Mouse (Mus musculus): Measurements from ENCODE around the gene Eme1. TPM values are rescaled to one million over a fixed set of nuclear protein-coding genes. Genes with fewer than 3 reads are reported as not detected.
"Not testable (repeated sequence)": the region's sequence is repeated elsewhere in the genome, so short reads cannot be mapped to it uniquely, and the experiment has no call there.

Eme1 gene
- total RNA-seq, 2 experiments from 2014 or later = 0.40 to 1.1 TPM

DNA sequence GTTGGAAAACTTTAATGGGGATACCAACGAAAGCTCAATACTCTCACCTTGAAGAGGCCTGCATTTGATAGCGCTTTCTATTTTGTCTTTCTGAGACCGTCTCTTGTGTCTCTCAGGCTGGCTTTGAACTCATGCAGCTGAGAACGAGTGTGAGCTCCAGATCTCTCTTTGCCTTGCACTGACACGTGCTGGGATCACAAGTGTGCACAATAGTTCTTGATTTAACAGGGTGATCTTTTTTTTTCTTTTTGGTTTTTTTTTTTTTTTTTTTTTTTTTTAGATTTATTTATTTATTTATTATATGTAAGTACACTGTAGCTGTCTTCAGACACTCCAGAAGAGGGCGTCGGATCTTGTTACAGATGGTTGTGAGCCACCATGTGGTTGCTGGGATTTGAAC, 2.5 kb downstream of the Eme1 start:
- not testable (repeated sequence) for DNase-seq (ENCODE audit: low spot score in 2 of 2)

DNA sequence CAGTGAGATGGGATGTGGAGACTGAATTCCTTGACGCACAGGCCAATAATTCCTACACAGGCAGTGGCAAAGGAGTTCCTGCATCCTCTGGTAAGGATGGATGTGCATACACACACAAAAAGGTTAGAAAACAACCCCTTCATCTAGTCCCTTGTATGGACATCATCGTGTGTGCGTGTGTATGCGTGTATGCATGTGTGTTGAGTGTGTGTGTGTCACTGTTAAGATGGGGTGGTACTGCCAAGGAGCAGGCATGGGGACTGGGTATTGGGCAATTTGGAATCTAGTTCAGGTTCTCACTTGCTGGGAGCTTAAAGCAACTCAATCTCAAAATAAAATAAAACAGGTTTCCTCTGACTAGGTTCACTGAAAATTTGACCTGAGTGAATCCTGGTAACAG, 7.3 kb downstream of the Eme1 start:
- DNase-seq (ENCODE audit: low spot score in 2 of 2) = no peak

DNA sequence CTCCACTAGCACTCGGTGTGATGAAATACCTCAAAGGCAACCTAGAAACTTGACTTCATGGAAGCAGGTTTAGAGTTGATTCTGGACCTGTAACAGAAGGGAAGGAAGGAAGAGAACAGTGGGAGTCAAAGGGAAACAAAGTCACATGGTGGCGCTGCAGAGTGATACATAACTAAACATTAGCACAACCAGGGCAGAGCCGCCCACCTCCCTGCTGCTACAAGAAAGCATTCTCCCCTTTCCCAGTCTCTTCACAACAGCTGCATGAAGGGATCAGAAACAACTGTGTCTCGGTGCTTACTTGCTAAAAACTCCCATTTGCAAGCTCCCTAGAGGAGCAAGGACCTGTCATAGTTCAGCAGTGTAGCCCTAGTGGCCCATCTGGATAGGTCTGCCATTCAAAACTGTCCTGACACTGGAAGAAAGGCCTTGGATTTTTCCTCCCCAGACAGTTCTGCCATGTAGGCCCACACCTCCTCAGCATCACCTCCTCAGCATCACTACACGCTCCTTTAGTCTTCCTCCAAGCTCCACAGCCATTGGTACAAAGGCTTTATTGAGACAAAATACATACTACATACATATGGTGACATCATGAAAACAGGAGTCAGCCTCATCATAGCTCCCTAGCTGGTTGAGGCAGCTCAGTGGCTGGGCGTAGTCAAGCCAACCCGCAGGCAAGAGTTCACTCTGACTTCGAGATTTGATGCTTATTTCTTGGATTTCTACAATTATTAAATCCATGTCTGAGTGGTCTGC, 9.1 kb downstream of the Eme1 start:
- no peak for DNase-seq (ENCODE audit: low spot score in 2 of 2)

DNA sequence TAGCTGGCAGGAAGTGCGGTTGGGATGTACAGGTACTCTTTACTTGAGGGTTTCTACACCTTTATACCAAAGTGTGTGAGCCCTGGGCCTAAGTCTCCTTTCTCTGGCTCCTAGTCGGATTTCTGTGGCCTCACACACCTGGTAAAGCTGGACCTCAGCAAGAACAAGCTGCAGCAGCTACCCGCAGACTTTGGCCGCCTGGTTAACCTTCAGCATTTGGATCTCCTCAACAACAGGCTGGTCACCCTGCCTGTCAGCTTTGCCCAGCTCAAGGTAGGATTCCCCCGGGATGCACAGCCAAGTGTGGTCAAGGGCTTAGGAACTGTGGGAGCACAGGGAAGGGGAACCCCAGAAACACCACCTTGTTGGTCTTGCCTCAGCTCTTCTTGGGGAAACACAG, 19.3 kb downstream of the Eme1 start:
- no peak for DNase-seq (ENCODE audit: low spot score in 2 of 2)

DNA sequence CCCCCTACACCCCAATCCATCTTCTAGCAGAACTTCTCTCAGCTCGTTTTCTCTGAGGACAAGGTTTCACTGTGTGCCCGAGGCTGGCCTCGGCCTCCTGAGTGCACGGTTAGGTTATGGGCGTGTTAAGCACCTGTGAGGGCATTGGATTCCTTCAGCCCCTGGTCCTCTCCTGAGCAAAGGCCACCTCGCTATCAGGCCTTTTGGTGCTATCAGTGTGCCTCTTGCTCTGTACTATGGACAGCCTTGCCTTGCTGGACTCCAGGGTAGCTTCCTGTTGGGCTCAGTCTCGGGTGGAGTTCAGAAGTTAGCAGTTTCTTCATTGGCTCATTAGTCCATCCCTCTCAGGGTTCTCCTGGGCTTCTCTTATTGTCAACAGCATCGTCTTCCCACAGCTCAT, 20.8 kb downstream of the Eme1 start:
- no peak for DNase-seq (ENCODE audit: low spot score in 2 of 2)

DNA sequence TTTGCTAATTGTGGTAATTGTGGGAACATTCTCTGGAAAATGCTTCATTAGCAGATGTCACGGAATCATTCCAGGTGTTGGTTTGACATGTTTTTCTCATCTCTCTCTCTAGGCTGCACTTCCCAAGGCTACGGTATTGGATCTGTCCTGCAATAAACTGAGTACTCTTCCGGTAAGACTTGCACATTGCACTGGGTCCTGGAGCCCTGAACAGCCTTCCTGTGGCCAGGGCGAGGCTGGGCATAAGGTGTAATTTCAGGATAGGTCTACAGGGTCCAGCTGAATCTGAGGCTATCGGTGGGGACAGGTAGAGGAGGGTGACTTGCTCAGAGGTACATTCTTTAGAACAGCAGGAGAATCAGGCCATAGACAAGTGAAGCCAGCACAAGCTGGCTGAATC, 21.8 kb downstream of the Eme1 start:
- DNase-seq (ENCODE audit: low spot score in 2 of 2) = no peak

DNA sequence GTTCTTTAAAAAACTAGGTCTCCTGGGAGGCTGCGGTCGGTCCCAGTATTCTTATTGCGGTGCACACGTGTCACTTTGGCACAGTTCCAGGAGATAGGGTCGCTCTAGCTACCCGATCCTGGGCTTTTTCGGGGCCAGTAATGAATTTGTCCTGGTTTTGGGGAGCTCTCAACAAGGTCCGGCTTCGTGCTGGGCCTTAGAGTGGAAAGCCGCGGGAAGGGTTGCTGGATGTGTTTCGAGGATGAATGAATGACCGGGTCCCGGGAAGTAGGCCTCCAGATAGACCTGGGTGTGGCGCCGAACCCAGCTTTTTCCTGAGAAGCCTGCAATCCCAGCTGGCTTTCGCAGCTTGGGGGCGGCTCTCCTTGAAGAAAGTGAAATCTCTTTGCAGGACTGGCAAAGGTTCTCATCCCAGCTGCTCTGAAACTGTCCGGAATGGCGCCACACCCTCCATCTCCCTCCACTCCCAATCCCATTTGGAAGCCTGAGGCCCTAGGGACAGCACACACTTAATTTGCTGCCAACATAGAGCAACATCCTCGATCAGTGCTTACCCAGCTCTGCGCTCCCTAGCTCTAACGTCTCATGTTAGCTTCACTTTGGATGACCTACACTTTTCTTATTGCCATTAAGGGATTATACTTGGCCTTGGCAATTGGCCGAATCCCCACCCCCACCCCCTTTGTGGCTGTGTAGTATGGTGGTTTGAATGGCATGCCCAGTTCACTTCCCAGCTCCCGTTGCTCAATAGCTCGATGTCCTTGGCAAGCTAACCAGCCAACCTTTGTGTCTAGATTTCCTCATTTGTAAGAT, 23.4 kb downstream of the Eme1 start:
- peak; percentile 40 to 43 for DNase-seq (ENCODE audit: low spot score in 2 of 2)

DNA sequence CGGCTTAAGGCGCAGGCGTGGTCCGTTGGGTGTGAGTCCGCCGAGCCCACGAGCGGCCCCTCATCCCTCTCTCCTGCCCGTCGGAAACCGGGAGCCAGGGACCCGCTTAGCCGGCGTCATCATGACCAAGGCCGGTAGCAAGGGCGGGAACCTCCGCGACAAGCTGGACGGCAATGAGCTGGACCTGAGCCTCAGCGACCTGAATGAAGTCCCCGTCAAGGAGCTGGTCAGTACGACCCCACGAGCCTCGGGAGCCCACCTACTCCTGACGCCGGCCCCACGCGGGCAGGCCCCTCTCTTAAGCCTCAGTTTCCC, 23.9 kb downstream of the Eme1 start:
- DNase-seq (ENCODE audit: low spot score in 2 of 2) = no peak

DNA sequence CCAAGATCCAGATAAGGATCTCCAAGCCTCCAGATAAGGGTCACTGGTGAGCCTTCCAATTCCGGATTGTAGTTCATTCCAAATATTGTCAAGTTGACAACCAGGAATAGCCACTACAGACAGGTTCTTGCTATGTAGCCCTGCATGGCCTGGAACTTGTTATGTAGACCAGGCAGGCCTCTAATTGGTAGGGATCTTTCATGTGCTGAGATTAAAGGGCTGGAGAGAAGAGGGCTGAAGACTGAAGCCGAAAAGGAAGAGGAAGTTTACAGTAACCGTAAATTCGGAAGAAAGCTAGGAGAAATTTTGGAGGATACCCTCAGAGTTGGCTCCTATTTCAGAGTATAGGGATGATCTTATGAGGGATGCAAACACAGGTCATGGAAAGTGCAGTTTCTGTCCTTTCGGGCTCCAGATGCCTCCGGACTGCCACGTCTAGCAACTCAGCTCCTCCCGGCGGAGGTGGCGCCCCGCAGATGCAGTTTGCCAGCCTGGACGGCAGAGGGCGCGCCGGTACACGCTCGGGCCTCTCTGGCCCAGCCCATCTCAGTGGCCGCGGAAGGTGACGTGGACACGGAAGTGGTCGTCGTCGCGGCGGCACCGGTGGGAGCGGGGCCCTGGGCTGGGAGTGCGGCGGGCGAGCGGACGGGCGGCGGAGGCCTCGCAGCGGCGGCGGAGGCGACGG, 24.4 kb downstream of the Eme1 start, which contains the start of gene Lrrc59:
TSS of gene Lrrc59 (plus strand) at position 569 of the 685 bp plus-strand sequence.
- DNase-seq (ENCODE audit: low spot score in 2 of 2) = peak; percentile 98

DNA sequence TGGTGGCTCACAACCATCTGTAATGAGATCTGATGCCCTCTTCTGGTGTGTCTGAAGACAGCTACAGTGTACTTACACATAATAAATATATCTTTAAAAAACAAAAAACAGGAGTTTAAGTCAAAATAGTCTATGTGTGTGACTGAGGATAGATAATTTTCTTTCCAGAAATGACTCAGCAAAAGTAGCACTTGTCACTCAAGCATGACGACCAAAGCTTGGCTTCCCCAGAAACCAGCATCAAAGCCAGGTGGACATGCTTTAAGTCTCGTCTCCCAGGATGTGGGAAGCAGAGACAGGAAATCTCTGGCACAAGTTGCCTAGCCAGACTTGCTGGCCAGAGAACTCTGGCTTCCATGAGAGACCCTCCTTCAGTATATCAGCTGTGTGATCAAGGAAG, 31.6 kb downstream of the Eme1 start:
- no peak for DNase-seq (ENCODE audit: low spot score in 2 of 2)

DNA sequence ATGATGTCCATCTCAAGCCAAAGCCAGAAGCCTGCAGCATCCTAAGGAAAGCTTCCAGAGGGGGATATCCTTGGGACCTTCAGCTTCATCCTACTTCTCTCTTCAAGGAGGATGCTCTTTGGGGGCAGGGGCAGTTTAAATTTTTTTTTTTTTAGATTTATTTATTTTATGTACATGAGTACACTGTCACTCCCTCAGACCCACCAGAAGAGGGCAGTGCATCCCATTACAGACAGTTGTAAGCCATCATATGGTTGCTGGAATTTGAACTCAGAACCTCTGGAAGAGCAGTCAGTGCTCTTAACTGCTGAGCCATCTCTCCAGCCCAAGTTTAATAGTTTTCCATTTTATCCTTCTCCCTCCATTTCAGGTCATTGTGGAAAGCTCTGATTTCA, 32.3 kb downstream of the Eme1 start:
- DNase-seq (ENCODE audit: low spot score in 2 of 2) = no peak

DNA sequence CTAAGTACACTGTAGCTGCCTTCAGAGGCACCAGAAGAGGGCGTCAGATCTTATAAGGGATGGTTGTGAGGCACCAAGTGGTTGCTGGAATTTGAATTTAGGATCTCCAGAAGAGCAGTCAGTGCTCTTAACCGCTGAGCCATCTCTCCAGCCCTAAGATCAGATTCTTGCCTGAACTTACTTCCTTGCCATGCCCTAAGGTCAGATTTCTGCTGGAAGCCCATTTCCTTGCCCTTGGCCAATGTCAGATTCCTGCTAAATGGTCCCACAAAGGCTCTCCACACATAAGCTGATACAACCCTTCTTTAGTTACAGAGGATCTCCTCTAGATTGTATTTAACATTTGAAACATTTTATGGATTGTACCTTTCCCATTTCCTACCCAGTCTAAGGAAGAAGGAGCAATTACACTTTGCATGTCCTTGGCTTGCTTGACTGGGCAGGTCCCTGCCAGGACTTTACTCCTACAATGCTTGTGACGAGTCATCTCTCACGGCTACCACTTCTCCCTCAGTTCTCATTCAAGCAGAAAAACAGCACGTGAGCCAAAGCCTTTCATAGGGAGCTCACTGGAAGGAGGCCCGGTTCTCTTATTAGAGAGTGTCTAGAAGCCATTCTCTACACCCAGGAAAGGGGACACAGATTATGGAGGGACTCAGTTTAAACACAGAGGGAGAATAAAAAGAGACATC, 32.9 kb downstream of the Eme1 start:
- DNase-seq (ENCODE audit: low spot score in 2 of 2) = no peak

DNA sequence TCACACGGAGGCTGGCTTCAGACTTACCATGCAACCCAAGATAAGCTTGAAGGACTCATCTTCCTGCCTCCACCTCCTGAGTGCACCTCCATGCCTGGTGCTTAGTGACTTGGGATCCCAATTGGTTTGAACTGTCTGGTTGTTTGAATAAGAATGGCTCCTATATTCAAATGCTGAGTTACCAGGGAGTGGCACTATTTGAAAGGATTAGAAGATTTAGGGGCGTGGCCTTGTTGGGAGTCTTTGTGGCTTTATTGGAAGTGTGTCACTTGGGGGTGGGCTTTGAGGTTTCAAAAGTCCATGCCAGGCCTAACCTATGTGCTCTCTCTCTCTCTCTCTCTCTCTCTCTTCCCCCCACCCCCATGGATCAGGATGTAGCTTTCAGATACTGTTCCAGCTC, 36.1 kb downstream of the Eme1 start:
- DNase-seq (ENCODE audit: low spot score in 2 of 2) = no peak

DNA sequence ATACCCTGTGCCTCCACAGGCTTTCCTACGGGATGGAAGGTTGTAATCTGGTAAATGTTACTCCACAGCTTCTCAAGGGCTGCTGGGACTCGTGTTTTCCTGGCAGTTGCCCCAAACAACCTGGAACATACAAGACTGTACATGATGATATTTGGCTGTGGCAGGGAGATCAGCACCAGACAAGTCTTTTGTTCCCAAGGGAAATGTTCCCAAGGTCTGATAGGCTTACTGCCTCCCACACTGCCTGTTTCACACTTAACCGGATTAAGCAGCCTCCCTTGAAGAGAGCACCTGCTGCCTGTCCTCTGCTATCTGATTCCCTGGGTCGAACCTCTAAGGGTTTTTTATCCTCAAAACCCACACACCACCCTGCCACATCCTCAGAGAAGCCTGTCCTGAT, 38.3 kb downstream of the Eme1 start:
- no peak for DNase-seq (ENCODE audit: low spot score in 2 of 2)

DNA sequence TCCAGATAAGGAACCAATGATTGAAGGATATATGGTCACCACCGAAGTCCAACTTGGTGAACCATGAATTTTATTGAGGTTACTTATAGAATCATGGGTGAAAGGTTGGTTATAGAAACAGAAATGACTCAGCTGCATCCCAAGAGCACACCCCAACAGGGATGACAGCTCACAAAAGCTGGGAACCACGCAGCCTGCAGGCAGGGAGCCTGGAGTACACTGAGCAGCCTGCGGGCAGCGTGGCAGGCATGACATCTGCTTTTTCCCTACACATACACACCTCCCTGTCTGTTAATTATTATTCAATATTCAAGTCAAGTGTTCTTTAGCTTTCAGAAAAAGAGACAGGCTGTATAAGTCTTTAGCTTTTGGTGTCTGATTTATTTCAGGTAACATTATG, 39.2 kb downstream of the Eme1 start:
- no peak for DNase-seq (ENCODE audit: low spot score in 2 of 2)

DNA sequence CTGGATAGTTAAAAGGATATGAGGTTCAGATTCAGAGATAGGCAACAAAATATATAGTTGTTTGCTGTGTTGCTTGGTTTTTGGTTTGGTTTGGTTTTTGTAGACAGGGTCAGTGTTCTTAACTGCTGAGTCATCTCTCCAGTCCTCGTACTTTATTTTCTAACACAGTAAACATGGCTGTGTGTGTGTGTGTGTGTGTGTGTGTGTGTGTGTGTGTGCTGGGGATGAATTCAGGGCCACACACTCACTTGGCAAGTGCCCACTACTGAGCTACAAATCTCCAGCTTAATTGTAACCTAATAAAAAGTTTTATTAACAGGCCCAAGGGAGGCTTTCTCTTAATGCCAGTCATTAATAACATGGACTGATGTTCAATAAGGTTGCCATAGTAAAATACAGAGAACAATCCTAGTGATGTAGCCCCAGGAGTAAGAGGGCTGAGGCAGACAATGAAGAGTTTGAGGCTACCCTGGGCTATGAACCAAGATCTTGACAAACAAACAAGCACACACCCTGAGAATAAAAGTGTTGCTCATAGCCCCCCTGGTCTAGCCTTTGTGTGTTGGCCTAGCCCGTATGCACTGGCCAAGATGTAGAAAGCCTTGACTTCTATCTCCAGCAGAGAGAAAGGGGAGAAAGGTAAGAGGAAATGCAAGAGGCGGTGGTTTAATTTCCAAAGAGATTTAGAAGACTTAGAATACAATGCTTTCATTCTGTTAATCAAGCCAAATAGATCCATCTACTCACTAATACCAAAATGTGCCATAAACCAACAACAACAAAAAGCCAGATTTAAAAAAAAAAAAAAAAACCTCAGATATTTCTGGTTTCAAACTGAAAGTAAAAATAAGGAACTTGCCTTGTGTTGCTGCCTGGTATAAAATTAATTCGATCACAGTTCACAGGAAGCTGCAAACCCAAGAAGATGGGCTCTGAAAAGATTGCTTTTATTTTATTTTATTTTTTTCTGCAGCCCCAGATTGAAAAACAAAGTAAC, 42.7 kb downstream of the Eme1 start:
- DNase-seq (ENCODE audit: low spot score in 2 of 2) = no peak

DNA sequence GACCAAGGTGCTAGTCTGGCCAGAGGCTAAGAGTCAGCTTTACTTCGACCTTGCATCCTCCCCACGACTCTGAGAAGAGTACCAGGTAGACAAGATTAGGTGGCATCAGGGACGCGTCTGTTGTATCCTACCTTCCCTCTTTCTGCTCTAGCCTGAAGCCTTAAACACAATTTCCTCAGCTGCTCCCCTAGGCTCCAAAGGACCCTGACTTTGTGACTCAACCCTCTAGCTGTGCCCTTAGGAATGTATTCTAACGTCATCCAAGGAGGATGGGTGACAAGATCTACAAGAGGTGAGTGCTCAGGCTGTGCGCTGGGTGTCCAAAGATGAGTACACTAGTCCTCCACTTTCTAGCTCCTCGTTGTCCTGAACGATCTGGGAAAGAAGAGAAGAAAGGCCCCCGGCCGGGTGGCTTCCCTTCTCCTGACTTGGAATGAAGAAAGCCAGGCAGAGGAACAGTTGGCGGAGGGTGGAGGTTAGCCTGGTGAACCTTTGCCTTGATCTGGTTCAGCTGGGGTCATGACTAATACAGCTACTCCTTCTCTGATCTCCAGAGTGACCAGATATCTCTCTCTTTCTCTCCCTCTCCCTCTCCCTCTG, 51.3 kb downstream of the Eme1 start:
- DNase-seq (ENCODE audit: low spot score in 2 of 2) = no peak

DNA sequence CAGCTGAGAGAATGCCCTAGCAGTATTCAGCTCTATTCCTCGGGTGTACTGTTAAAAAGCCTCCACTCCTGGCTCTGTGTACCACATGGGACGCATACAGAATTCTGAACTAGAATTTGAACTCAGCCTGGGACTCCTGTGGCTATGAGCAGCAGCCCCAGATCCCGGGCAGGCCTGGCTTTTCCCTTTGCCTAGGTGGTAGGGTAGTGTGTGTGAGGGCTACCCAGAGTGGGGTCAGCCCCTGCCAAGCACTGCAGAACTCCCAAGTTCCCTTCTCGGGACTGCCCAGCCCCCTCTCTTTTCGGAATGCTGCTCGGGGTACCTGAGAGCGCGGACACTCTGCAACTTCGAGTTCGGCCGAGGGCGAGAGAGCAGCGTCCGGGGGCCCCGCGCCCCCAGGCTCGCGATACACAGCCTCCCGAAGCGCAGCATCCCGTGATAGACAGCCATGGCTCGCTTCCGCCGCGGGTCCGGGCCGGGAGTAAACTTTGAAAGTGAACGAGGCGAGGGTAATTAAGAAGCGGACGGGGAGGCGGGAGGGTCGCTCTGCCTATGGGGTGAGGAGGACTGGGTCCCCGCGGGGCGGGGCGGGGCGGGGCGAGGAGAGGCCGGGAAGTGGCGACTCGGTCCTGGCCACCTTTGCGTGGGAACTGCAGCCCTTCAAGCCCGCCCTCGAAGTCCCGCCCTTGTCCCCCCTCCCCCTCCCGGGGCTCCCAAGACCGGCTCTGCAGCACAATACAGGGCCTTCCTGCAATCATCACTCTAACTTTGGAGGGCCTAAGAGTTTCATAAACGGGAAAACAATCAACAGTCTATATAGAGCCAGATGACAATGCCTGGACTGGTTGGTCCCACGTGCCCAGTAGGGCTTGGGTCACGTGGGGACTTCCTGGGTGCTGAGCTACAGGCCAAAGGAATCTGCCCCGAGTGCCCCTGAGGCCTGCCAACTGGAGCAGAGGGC, 52.2 kb downstream of the Eme1 start, which contains the start of gene Acsf2:
TSS of gene Acsf2 (minus strand) at position 551 of the 961 bp plus-strand sequence.
- DNase-seq (ENCODE audit: low spot score in 2 of 2) = peak; percentile 51 to 64

DNA sequence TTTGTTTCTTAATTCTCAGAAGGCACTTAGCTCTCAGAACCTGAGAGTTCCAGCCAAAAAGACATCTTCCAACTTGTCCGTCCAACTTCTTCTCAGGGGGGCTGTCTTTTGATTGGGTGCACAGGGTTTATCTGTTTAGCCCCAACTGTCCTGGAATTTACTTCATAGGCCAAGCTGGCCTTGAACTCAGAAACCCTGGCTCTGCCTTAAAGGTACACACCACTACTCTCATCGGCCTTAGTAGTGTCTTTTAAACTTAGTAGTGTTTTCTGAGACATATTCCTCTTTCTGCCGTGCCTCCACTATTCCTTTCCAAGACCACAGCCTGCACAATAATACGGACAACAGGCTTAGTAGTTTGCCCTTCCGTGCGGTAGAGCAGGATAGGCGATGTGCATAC, 53.3 kb downstream of the Eme1 start:
- DNase-seq (ENCODE audit: low spot score in 2 of 2) = no peak

All from layer of hippocampus, postnatal 10 days (tissue).